Mouse (Mus musculus) stomach, embryonic 16.5 days (tissue): ENCODE results near the gene Tmem8. TPM values are rescaled to one million over a fixed set of nuclear protein-coding genes. Genes with fewer than 3 reads are reported as not detected.
"Not testable (repeated sequence)": the region's sequence is repeated elsewhere in the genome, so short reads cannot be mapped to it uniquely, and the experiment has no call there.

ENCODE experiments used
- ATAC-seq: fragments of 200-750 bp; cut with Nextera tagmentation; 2 replicates; pipeline ENCODE4 v1.8.0; 2017; ENCODE audit warnings: moderate number of reproducible peaks, moderate TSS enrichment; ENCODE audit not compliant: insufficient read depth, low FRiP score
- H3K27ac ChIP-seq: fragments of 300-500 bp; sonication (generic); 2 replicates; pipeline ENCODE4 v1.5.1; 2014; ENCODE audit warnings: low read length
- H3K27me3 ChIP-seq: fragments of 300-500 bp; sonication (generic); 2 replicates; pipeline ENCODE4 v1.6.1; 2014; ENCODE audit warnings: low read length, control low read depth, mixed read lengths; ENCODE audit not compliant: control insufficient read depth, insufficient read depth
- H3K36me3 ChIP-seq: fragments of 300-500 bp; sonication (generic); 2 replicates; pipeline ENCODE4 v1.6.1; 2014; ENCODE audit warnings: low read length; ENCODE audit not compliant: control insufficient read depth, insufficient read depth
- H3K4me1 ChIP-seq: fragments of 300-500 bp; sonication (generic); 2 replicates; pipeline ENCODE4 v1.6.1; 2014; ENCODE audit warnings: low read length, control low read depth, mixed read lengths; ENCODE audit not compliant: control insufficient read depth, insufficient read depth
- H3K4me2 ChIP-seq: fragments of 300-500 bp; sonication (generic); 2 replicates; pipeline ENCODE4 v1.6.1; 2014; ENCODE audit warnings: low read depth, low read length, mixed read lengths
- H3K4me3 ChIP-seq: fragments of 300-500 bp; sonication (generic); replicated peaks from 2 replicates; pipeline ENCODE4 v1.5.1; 2014; ENCODE audit warnings: mild to moderate bottlenecking, low read length
- H3K9ac ChIP-seq: fragments of 300-500 bp; sonication (generic); 2 replicates; pipeline ENCODE4 v1.6.1; 2014; ENCODE audit warnings: low read length
- H3K9me3 ChIP-seq: fragments of 300-500 bp; sonication (generic); replicated peaks from 2 replicates; pipeline ENCODE4 v1.6.1; 2016; ENCODE audit warnings: low read length, control low read depth; ENCODE audit not compliant: control insufficient read depth
- WGBS: fragments of 180-500 bp; shearing (Covaris S2); extraction: QIAGEN DNeasy Blood & Tissue Kit; methylation state at CpG from one replicate; pipeline ENCODE4 v1.1.7; 2014; 5-methylcytosine and 5-hydroxymethylcytosine counted together
- polyA plus RNA-seq: library from polyadenylated mRNA; unstranded; fragments of >200 nt; fragmentation: Nextera tagmentation; extraction: Ambion mirVana; gene quantifications from 2 replicates; pipeline ENCODE4 v1.2.1, GENCODE M21; 2015

The Tmem8 gene
- polyA plus RNA-seq, 1 experiment from 2014 or later = 5.7 TPM

DNA sequence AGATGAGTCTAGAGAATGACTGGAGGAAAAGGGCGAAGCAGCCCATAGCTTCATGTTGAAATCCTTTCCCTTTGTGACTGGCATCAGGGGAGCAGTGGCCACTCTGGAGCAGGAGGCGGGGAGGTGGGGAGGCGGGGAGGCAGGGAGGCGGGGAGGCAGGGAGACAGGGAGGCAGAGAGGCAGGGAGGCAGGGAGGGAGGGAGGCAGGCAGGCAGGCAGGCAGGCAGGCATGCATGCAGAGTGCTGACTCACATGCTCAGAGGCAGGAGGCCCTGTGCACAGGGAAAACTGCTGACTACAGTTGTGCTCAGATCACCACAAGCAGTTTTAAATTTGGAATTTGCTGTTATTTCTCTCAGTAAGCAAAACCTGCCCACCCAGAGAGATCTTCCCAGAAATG, 11.6 kb upstream of the Tmem8 start:
- no peak overlapping the region for H3K4me3 ChIP-seq
- no peaks in the 10 kb centered on the region for H3K4me1 ChIP-seq
- no peaks in the 10 kb centered on the region for H3K36me3 ChIP-seq
- no peak overlapping the region for H3K27ac ChIP-seq
- ATAC-seq = 0 out of 2 replicates have a peak, but pooled peaks have one; percentile 64
- 46% methylated on average over 4 of the region's 4 CpGs for WGBS
- H3K27me3 ChIP-seq = no peaks in the 10 kb centered on the region
- no peak overlapping the region for H3K9ac ChIP-seq
- H3K4me2 ChIP-seq = no peak overlapping the region
- no peaks in the 10 kb centered on the region for H3K9me3 ChIP-seq

DNA sequence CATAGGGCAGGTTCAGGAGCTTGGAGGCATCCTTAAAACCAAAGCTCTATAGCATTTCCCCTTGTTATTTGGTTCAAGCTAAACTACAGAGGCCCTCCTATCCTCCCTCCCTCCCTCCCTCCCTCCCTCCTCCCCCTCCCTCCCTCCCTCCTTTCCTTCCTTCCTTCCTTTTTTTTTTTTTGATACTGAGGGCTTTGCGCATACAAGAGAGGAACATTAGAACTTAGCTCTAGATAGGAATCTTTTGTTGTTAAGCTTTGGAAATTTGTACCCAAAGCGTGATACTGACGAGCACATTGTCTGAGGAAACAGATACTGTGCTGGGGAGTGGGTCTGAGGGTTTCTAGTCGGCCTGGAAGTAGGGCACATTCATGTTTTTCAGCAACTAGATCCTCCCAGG, 7.5 kb upstream of the Tmem8 start:
- Histone ChIP-seq H3K27ac (no peak overlapping the region), H3K36me3 (no peaks in the 10 kb centered on the region), H3K4me2 (no peak overlapping the region), H3K4me3 (no peak overlapping the region), H3K27me3 (peaks cover 2% of the 10 kb centered on the region), H3K9me3 (no peaks in the 10 kb centered on the region), H3K4me1 (no peaks in the 10 kb centered on the region), H3K9ac (no peak overlapping the region)
- WGBS = 59% methylated on average over 4 of the region's 4 CpGs
- no peak for ATAC-seq

DNA sequence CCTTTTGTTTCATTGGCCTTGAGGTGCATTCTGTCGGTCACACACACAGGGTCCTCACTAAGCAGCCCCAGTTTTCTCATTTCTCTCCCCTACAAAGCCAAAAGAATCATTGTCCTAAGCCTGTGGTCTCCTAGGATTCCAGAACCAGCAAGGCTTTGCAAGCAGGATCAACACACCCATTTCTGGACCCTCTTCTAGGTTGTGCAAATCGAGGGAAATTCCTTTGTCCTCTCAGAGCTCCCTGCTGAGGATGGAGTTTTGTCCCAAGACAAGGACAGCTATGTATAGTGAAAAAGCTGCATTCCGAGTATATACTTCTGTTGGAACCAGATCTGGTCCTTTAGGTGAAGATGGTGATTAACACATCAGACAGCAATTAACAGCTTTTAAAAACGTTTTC, 2.9 kb upstream of the Tmem8 start:
- ATAC-seq = no peak
- Histone ChIP-seq H3K4me2 (no peak overlapping the region), H3K27ac (no peak overlapping the region), H3K9me3 (no peaks in the 10 kb centered on the region), H3K27me3 (peaks cover 41% of the 10 kb centered on the region), H3K4me3 (no peak overlapping the region), H3K9ac (no peak overlapping the region), H3K4me1 (peaks cover 10% of the 10 kb centered on the region; the same call in 1 of the 2 replicates), H3K36me3 (no peaks in the 10 kb centered on the region)
- WGBS = 34% methylated on average over 4 of the region's 4 CpGs

DNA sequence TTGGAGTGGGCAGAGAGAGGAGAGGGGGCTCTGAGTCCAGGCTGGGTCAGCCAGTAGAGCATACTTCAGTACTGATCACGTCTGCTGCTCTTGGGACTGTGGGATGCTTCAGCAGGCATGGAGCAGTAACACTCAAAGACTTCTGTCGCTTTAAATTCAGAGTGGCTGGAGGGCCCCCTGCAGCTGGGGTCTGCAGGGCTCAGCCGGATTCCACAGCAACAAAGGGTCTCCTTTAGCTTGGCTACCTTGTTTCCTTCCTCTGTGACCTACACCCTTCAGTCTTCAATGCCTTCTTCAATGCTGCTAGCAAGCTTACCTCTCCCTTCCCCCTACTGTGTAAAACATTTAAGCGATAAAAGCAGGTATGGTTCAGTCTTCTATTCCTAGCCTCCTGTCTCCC, 2.1 kb upstream of the Tmem8 start:
- WGBS = 14% methylated on average over 4 of the region's 4 CpGs
- H3K9me3 ChIP-seq = no peaks in the 10 kb centered on the region
- H3K36me3 ChIP-seq = no peaks in the 10 kb centered on the region
- H3K4me3 ChIP-seq = no peak overlapping the region
- H3K27ac ChIP-seq = no peak overlapping the region
- H3K4me1 ChIP-seq = peaks cover 10% of the 10 kb centered on the region; the same call in 1 of the 2 replicates
- H3K27me3 ChIP-seq = peaks cover 49% of the 10 kb centered on the region
- no peak overlapping the region for H3K9ac ChIP-seq
- no peak for ATAC-seq
- no peak overlapping the region for H3K4me2 ChIP-seq

DNA sequence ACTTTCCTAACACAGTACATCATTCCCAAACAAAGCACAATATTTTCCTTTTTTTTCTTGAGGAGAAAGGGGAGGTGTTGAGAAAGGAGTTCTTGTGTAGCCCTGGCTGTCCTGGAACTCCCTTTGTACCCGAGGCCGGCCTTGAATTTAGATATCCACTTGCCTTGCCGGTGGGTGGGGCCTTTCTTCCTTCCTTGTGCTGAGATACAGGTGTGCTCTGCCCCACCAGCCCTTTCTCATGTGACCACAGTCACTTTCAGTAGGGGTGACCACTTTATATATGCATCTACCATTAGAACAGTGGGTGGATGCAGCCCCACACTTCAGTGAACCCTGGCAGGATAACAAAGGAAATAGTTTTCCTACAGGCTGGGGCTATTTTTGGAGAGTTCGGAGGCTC, 1.4 kb upstream of the Tmem8 start:
- 25% methylated on average over 4 of the region's 4 CpGs for WGBS
- H3K36me3 ChIP-seq = no peaks in the 10 kb centered on the region
- H3K4me3 ChIP-seq = no peak overlapping the region
- ATAC-seq = no peak
- H3K27ac ChIP-seq = no peak overlapping the region
- H3K9ac ChIP-seq = no peak overlapping the region
- H3K27me3 ChIP-seq = peaks cover 54% of the 10 kb centered on the region
- H3K9me3 ChIP-seq = no peaks in the 10 kb centered on the region
- no peak overlapping the region for H3K4me2 ChIP-seq
- H3K4me1 ChIP-seq = peaks cover 10% of the 10 kb centered on the region; the same call in 1 of the 2 replicates

DNA sequence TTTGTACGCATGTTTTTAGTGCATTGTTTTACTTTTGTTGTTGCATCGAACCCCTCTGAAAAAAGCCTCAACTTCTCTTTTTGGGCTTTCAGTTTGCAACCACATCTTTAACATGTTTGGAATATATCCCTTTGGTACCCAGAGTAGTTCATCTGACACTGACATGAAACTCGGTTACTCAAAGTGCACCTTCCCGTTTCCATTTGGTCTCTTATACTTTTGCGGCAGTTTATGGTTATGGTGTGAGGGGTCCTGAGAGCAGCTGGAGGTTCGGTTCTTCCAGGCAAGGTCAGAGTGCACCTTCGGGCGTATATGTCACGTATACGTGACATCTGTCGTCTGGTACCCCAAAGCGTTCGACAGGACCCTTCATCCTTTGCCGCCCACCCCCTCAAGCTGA, 348 bp upstream of the Tmem8 start:
- no peaks in the 10 kb centered on the region for H3K9me3 ChIP-seq
- peak overlapping the region; percentile 62 for H3K4me3 ChIP-seq
- H3K9ac ChIP-seq = peak overlapping the region; percentile 74
- ATAC-seq = no peak
- H3K4me1 ChIP-seq = peaks cover 10% of the 10 kb centered on the region; the same call in 1 of the 2 replicates
- 20% methylated on average over 14 of the region's 14 CpGs for WGBS
- peak overlapping the region; percentile 93 for H3K4me2 ChIP-seq
- H3K27me3 ChIP-seq = peaks cover 54% of the 10 kb centered on the region
- H3K27ac ChIP-seq = no peak overlapping the region
- no peaks in the 10 kb centered on the region for H3K36me3 ChIP-seq

DNA sequence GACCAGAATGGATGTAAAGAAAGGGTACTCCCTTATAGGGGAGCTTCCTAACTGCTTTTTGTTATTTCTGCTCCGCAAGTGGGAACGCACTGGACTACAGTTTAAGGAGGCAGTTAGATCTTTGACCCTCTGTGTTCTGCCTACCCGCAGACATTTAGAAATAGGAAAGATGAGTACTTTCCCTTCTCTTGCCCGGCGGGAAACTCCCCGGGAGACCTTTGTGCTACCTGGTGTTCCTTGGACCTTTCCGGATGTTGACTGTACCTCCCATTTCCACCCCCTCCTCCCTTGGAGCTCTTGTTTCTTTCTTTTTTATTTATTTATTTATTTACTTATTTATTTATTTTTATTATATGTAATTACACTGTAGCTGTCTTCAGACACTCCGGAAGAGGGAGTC, 962 bp downstream of the Tmem8 start:
- 16% methylated on average over 8 of the region's 8 CpGs for WGBS
- no peaks in the 10 kb centered on the region for H3K36me3 ChIP-seq
- H3K27me3 ChIP-seq = peaks cover 58% of the 10 kb centered on the region
- H3K27ac ChIP-seq = no peak overlapping the region
- H3K4me3 ChIP-seq = peak overlapping the region; percentile 62
- peak overlapping the region; percentile 74 for H3K9ac ChIP-seq
- H3K4me1 ChIP-seq = peaks cover 10% of the 10 kb centered on the region; the same call in 1 of the 2 replicates
- H3K4me2 ChIP-seq = peak overlapping the region; percentile 93
- ATAC-seq = no peak
- no peaks in the 10 kb centered on the region for H3K9me3 ChIP-seq

DNA sequence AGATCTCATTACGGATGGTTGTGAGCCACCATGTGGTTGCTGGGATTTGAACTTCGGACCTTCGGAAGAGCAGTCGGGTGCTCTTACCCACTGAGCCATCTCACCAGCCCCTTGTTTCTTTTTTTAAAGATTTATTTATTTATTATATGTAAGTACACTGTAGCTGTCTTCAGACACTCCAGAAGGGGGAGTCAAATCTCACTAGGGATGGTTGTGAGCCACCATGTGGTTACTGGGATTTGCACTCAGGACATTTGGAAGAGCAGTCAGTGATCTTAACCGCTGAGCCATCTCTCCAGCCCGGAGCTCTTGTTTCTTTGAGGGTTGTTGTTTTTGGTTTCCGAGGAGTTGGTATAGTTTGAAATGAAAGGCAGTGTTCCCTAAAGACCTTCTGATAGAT, 1.4 kb downstream of the Tmem8 start:
- ATAC-seq, H3K9ac ChIP-seq, H3K4me2 ChIP-seq, H3K27ac ChIP-seq, H3K4me3 ChIP-seq, H3K9me3 ChIP-seq, H3K36me3 ChIP-seq: not testable (repeated sequence)
- peaks cover 10% of the 10 kb centered on the region; the same call in 1 of the 2 replicates for H3K4me1 ChIP-seq
- peaks cover 58% of the 10 kb centered on the region for H3K27me3 ChIP-seq
- 65% methylated on average over 7 of the region's 7 CpGs for WGBS

DNA sequence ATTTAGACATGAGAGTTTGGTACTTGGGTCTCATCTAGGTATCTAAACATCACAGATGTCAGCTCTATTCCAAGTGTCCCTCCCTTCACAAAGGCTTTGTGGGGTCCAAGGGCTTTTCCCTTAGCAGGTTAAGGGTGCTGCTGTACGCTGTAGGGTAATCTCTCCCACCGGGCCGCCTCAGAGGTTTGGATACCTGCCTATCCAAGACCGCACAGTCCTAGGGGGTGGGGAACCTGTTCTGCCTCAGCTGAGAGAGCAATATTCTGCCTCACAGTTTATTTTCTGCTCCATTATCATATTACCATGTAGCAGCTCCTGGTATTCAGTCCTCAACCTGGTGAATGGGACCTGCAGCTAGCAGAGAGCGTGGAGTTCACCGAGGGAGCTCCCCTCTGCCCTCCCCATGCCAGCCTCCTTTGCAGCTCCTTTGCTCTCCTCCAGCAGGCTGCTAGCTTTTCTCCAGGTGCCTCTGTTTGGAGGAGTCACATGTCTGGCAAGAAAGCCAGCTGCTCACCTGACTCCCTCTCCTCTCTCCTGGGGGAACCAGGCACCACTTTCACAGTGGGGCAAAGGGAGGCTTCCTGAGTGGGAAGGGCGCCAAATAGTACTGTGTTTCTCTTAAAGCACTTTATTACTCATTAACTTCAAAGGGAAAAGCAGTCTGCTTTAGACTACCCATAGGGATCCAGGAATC, 2.3 kb downstream of the Tmem8 start:
- H3K36me3 ChIP-seq = no peaks in the 10 kb centered on the region
- H3K4me3 ChIP-seq = no peak overlapping the region
- 70% methylated on average over 7 of the region's 7 CpGs for WGBS
- peaks cover 17% of the 10 kb centered on the region for H3K4me1 ChIP-seq
- H3K4me2 ChIP-seq = no peak overlapping the region
- H3K27me3 ChIP-seq = peaks cover 58% of the 10 kb centered on the region
- H3K27ac ChIP-seq = peak overlapping the region; percentile 70; the same call in 1 of the 2 replicates
- H3K9ac ChIP-seq = no peak overlapping the region
- no peaks in the 10 kb centered on the region for H3K9me3 ChIP-seq
- no peak for ATAC-seq
